Mouse (Mus musculus): Measurements from ENCODE around the gene Lrtm1.

Lrtm1 gene

DNA sequence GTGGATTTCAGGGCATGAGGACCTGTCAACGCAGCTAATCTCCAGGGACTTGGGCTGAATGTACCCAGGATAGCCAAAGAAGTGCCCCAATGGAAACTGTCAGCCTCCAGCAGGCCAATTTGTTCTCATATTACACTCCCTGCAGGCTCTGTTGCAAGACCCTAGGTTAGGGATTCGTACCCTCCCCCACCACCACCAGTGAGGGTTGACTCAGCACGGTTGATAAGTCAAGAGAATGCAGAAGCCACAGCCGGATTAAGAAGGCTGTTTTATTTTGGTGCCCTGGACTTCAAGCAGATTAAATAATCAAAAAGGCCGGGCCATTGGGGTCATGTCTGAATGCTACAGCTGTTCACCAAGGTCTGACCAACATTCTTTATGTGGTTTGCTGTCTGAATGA lies at the start of gene Lrtm1:
TSS of gene Lrtm1 (plus strand) at position 326 of the 400 bp plus-strand sequence.
- no peak for DNase-seq

- DNase-seq: no peak
Observed at GRCm38 (mm10) chr14:28969247-28969646, 48.8 kb upstream of the Lrtm1 start.

GRCm38 (mm10) chr14:28972620-28973019 lies 45.4 kb upstream of the Lrtm1 start:
- DNase-seq: no peak

DNA sequence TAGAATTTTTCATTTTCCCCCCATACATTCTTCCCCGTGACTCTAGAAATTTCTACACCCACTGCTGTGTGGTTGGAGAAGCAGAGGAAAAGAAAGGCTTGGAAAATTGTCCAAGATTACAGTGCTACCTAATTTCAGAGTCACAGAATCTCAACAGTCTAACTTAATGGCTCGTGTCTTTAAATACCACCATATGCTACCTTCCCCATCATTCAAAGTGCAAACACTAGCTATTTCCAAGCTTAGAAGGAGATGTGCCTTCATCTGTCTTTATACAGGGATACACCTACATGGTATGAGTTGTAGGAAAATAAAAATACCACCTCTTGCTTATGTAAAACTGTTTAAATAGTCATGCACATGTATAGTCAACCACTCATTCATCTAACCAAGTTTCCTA lies 38.8 kb upstream of the Lrtm1 start:
- no peak for DNase-seq

DNA sequence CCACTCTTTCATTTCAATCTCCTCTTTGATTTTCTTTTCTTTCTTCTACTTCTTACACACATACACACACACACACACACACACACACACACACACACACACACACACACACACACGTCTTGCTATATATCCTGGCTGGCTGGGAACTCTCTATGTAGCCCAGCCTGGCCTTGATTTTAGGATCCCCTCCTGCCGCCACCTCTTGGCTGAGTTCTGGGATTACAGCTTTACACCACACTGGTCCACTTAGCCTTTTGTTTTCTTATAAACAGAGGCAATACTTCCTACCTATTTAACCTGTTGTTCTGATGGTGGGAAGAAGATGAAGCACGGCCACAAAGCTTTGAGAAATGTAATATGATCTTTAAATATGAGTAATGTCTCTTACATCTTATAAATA lies 37.5 kb upstream of the Lrtm1 start:
- no peak for DNase-seq

- no peak for DNase-seq
Observed at GRCm38 (mm10) chr14:28984276-28984675, 33.7 kb upstream of the Lrtm1 start.

- DNase-seq: no peak
Observed at GRCm38 (mm10) chr14:28988211-28988900, 29.7 kb upstream of the Lrtm1 start.

DNA sequence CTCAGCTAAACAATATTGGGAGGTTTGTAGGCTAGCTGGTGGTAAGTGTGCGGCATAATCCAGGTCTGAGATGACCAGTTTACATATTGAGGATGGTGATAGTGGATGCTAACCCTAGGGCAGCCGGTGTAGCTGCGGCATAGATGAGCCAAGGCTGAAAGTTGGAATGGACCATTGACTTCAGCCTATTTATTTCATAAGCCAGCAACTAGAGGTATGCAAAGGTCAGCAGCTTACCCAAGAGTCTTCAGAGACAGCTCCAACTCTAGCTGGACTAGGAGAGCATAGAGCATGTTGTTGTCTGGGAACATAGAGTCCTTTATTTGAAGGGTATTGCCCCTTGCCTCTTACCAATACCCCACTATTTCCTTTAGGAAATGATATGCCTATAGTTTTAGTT lies 21.4 kb upstream of the Lrtm1 start:
- no peak for DNase-seq

DNA sequence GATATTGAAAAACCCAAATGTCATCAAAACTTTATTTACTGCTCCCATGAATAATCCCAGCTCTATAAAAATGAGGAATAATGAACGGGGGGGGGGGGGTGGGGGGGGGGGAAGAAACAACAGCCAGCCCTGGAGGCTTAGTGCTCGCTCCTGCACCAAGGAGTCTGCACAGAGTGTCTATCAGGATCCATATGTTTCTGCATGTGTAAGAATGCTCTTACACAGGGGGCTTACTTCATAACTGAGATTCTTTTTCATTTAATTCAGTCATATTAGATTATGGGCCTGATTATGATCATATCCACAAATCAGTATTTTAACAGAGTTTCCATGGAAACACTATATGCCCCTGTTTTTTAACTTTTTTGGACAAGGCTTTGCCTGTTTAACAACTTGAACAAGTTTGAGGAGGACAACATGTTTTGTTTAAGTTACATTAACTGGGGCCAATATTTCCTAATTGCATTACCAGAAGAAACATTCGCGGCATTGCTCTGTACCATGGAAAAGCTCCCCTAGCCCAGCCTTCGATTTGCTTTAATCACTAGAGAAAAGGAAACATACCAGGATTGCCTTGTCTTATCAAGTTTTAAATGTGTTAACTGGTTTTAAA lies 12.7 kb upstream of the Lrtm1 start:
- DNase-seq: no peak

- no peak for DNase-seq
Observed at GRCm38 (mm10) chr14:29009644-29010043, 8.4 kb upstream of the Lrtm1 start.

GRCm38 (mm10) chr14:29013161-29013560 lies 4.8 kb upstream of the Lrtm1 start:
- DNase-seq: peak; percentile 34

- peak; percentile 50 for DNase-seq
Observed at GRCm38 (mm10) chr14:29014680-29015079, 3.3 kb upstream of the Lrtm1 start.

DNA sequence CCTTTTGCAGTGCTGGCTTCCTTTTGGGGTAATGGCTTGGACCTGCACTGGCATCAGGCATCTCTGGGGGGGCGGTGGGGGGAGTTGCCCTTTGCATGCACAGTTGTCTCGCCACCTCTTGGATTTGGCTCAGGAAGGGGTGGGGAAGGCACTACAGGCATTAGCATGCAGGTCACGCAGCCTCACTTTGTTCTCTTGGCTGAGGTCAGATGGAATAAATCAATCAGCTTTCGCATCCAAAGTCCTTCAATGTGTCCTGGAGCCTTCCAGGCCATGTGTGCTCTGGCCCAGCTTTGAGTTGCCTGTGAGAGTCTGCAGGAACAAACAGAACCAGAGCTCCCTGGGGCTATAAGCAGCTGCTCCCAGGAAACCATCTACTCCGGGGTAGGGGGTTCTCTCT lies 2.1 kb upstream of the Lrtm1 start:
- DNase-seq: peak; percentile 14

DNA sequence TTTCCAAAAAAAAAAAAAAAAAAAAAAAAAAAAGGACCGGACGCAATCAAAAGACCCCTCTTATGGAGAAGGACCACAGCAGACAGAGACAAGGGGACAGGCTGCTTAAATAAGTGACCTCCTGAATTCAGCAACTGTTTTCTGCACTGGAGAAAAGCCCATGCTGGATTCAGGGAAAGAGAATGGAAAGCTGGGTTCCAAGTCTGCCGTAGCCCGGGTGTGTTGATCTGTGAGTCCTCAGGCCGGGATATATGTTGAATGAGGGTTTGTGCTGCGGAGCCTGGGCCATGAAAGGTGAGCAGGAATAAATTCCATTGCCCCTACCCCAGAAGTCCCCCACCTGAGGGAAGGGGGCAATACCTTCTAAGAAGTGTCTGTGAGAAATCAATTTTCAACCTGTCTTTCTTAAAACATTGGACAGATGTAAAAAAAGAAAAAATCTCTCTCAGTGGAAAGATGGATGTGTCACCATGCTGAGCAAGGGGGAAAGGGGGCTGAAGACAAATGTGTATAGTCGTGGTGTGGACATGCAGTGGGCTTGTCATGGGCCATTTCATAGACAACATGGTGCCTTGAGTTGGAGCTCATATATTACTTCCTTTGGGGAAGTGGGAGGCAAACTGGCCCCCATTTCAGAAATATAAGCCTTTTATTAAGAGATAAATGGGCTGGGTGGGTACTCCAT lies 450 bp downstream of the Lrtm1 start:
- no peak for DNase-seq

GRCm38 (mm10) chr14:29021295-29021694 lies 3.3 kb downstream of the Lrtm1 start:
- DNase-seq: no peak

GRCm38 (mm10) chr14:29023246-29023645 lies 5.2 kb downstream of the Lrtm1 start:
- DNase-seq: no peak

GRCm38 (mm10) chr14:29025335-29025734 lies 7.3 kb downstream of the Lrtm1 start:
- DNase-seq: no peak

DNA sequence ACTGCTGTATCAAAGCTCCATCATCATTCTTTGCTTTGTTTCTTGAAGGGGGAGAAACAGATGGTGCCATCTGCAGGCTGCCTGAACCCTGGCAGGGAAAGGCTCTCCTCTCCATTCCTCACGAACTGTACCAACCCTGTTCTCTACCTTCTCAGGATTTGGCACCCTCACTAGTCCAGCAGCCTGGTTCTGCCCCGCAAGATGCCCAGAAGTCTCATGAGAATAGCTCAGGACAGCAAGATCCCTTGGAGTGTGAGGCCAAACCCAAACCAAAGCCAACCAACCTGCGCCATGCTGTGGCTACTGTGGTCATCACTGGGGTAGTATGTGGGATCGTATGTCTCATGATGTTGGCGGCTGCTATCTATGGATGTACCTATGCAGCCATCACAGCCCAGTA lies 9.3 kb downstream of the Lrtm1 start:
- DNase-seq: peak; percentile 74

- DNase-seq: no peak
Observed at GRCm38 (mm10) chr14:29028391-29029106, 10.5 kb downstream of the Lrtm1 start.

- DNase-seq: no peak
Observed at GRCm38 (mm10) chr14:29029107-29029469, 11.1 kb downstream of the Lrtm1 start.

DNA sequence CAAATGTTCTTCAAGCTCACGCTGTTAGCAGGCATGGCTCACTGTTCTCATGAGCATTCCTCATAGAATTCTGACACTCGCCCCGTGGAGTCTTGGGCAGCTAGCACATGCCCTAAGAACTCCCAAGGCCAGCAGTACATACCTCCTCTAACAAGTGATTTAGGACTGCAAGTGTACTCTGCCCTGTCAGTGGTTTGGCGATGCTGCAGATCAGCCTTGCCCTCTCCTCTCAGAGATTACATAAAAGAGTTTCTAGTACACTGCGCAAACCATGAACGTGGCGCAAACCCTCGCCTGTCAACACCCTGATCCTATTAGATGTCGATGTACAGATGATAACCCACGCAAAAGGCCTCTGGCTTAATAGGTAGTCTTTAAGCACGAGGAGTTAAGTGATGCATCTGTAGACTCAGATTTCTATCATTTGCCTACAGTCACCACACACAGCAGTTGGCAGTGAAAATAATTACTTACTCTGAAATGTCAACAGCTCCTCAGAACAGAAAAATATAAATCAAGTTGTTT lies 11.9 kb downstream of the Lrtm1 start:
- no peak for DNase-seq

- DNase-seq: no peak
Observed at GRCm38 (mm10) chr14:29030519-29030918, 12.5 kb downstream of the Lrtm1 start.

DNA sequence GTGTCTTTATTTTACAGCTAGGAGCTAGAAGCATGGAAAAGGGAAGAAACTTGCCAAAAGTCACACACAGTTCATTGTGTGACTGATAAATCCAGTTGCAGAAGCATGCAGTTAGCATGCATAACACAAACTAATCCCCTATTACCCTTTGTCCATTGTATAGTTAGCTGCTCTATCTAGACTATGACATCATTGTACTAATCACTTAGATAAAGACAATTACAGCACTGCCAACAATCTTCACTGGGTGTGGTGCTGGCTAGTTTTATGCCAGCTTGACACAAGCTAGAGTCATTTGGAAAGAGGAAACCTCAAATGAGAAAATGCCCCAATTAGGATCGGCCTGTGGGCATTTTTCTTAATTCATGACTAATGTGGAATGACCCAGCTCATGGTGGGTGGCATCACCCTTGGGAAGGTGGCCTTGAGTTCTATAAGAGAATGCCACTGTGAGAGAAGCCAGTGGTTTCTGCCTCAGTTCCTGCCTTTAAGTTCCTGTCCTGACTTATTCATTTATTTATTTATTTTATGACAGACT lies 13.9 kb downstream of the Lrtm1 start:
- no peak for DNase-seq
